7 mouse cellular contexts compared by ENCODE assay signal in the genomic region with DNA sequence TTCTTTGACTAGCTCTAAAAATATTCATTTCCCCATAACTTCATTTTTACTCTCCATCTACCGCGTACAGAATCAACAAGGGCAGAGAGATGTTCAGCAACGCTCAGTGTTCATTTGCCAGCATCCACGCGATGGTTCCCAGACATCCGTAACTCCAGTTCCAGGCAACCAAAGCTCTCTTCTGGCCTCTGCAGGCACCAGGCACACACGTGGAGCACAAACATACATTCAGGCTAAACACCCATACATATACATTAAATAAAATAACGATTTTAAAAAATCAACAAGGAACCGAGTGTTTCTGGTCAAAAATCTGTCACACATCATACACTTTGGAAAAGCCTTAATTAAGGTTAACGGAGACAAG. TPM values are rescaled to one million over a fixed set of nuclear protein-coding genes. Genes with fewer than 3 reads are reported as not detected.
DNase-seq lines count a peak whose midpoint lies in the region; ATAC-seq and TF ChIP-seq lines count a peak whose summit lies in the region.

No protein-coding gene starts in this region.

- TF ChIP-seq POLR2A in embryonic fibroblast, embryonic 13.5 days (IDR thresholded peaks at IDR 0.05; ENCODE audit: low read depth, low read length), result no peak

- peak overlapping the region; percentile 61 for H3K4me3 ChIP-seq in lung, embryonic 16.5 days (ENCODE audit: low read length)
- H3K4me3 ChIP-seq in embryonic fibroblast, embryonic 13.5 days (ENCODE audit: insufficient read depth, low read length), result peak overlapping the region; percentile 92
- peak overlapping the region; percentile 84 for H3K4me3 ChIP-seq in limb, embryonic 13.5 days
- H3K4me3 ChIP-seq in stomach, embryonic 15.5 days (replicated peaks), result peak overlapping the region; percentile 79

- no peaks in the 10 kb centered on the region for H3K36me3 ChIP-seq in lung, embryonic 16.5 days (ENCODE audit: control insufficient read depth, insufficient read depth, low read length)
- H3K36me3 ChIP-seq in limb, embryonic 13.5 days, result peaks cover 9% of the 10 kb centered on the region
- H3K36me3 ChIP-seq in stomach, embryonic 15.5 days, result no peaks in the 10 kb centered on the region

- peak overlapping the region; percentile 63 for H3K4me2 ChIP-seq in lung, embryonic 16.5 days (ENCODE audit: low read depth, low read length)
- H3K4me2 ChIP-seq in limb, embryonic 13.5 days (replicated peaks), result peak overlapping the region; percentile 78
- peak overlapping the region; percentile 87 for H3K4me2 ChIP-seq in stomach, embryonic 15.5 days

- ATAC-seq in lung, embryonic 16.5 days (ENCODE audit: low read depth), result no peak
- ATAC-seq in limb, embryonic 13.5 days (ENCODE audit: low FRiP score, low read depth), result no peak
- ATAC-seq in stomach, embryonic 15.5 days (ENCODE audit: insufficient read depth, low FRiP score, low read depth), result no peak
- ATAC-seq in megakaryocyte progenitor cell, adult 5-6 weeks (replicated peaks; ENCODE audit: poor library complexity), result no peak

- TF ChIP-seq CTCF in embryonic fibroblast, embryonic 13.5 days (IDR thresholded peaks at IDR 0.05; ENCODE audit: borderline replicate concordance, insufficient read depth, low read length), result peak; percentile 39; the same call in 1 of the 2 replicates

- no peaks in the 10 kb centered on the region for H3K9me3 ChIP-seq in lung, embryonic 16.5 days (ENCODE audit: control insufficient read depth, low read length)
- H3K9me3 ChIP-seq in limb, embryonic 13.5 days, result no peaks in the 10 kb centered on the region
- H3K9me3 ChIP-seq in stomach, embryonic 15.5 days, result no peaks in the 10 kb centered on the region

- no peaks in the 10 kb centered on the region for H3K27me3 ChIP-seq in lung, embryonic 16.5 days (ENCODE audit: control insufficient read depth, insufficient read depth, low read depth, low read length)
- no peaks in the 10 kb centered on the region for H3K27me3 ChIP-seq in limb, embryonic 13.5 days
- no peaks in the 10 kb centered on the region for H3K27me3 ChIP-seq in stomach, embryonic 15.5 days (replicated peaks)

- WGBS in lung, embryonic 16.5 days, result 13% methylated on average over 10 of the region's 10 CpGs
- 23% methylated on average over 10 of the region's 10 CpGs for WGBS in limb, embryonic 13.5 days
- 22% methylated on average over 10 of the region's 10 CpGs for WGBS in stomach, embryonic 15.5 days

- H3K27ac ChIP-seq in lung, embryonic 16.5 days (ENCODE audit: low read length), result peak overlapping the region; percentile 50; the same call in 1 of the 2 replicates
- H3K27ac ChIP-seq in embryonic fibroblast, embryonic 13.5 days (ENCODE audit: insufficient read depth, low read length), result no peak overlapping the region
- no peak overlapping the region for H3K27ac ChIP-seq in limb, embryonic 13.5 days
- H3K27ac ChIP-seq in stomach, embryonic 15.5 days, result peak overlapping the region; percentile 80

- peak overlapping the region; percentile 59 for H3K9ac ChIP-seq in lung, embryonic 16.5 days (ENCODE audit: low read length)
- peak overlapping the region; percentile 81 for H3K9ac ChIP-seq in limb, embryonic 13.5 days
- H3K9ac ChIP-seq in stomach, embryonic 15.5 days, result no peak overlapping the region

- DNase-seq in lung, postnatal 10 days, result no peak
- no peak for DNase-seq in MN1 (ENCODE audit: low spot score)

- peaks cover 20% of the 10 kb centered on the region for H3K4me1 ChIP-seq in lung, embryonic 16.5 days (replicated peaks; ENCODE audit: control insufficient read depth, insufficient read depth, low read length)
- no peaks in the 10 kb centered on the region for H3K4me1 ChIP-seq in embryonic fibroblast, embryonic 13.5 days (ENCODE audit: control insufficient read depth, insufficient read depth, low read length)
- peaks cover 22% of the 10 kb centered on the region for H3K4me1 ChIP-seq in limb, embryonic 13.5 days
- 0 out of 2 replicates have a peak, but pooled peaks cover 17% of the 10 kb centered on the region for H3K4me1 ChIP-seq in stomach, embryonic 15.5 days

RNA-seq across cellular contexts. Expression of a gene that starts 1.1 kb away (rescaled TPM):
- polyA plus RNA-seq in lung, embryonic 16.5 days (2015; fragmentation: Nextera tagmentation; extraction: Ambion mirVana), result 113 and 118 TPM in 2 replicates
- polyA plus RNA-seq in embryonic fibroblast, embryonic 13.5 days (2011; ENCODE audit: insufficient read length, low read depth, missing spikeins), result 83.5 and 94.6 TPM in 2 replicates
- 178 and 183 TPM in 2 replicates for polyA plus RNA-seq in limb, embryonic 13.5 days (2015; fragmentation: Nextera tagmentation; extraction: Ambion mirVana)
- polyA plus RNA-seq in stomach, embryonic 15.5 days (2015; fragmentation: Nextera tagmentation; extraction: Ambion mirVana), result 98.2 and 103 TPM in 2 replicates
- 12.5 and 15.6 TPM in 2 replicates for total RNA-seq in megakaryocyte progenitor cell, adult 5-6 weeks (2015)
- total RNA-seq in megakaryocyte progenitor cell, adult 5-6 weeks (2017), result 10.2 and 13.4 TPM in 2 replicates

RNA-seq across cellular contexts. Expression of a gene that starts 1.3 kb away (rescaled TPM):
- 24.6 and 28.4 TPM in 2 replicates for polyA plus RNA-seq in lung, embryonic 16.5 days (2015; fragmentation: Nextera tagmentation; extraction: Ambion mirVana)
- polyA plus RNA-seq in embryonic fibroblast, embryonic 13.5 days (2011; ENCODE audit: insufficient read length, low read depth, missing spikeins), result 7.6 and 8.6 TPM in 2 replicates
- polyA plus RNA-seq in limb, embryonic 13.5 days (2015; fragmentation: Nextera tagmentation; extraction: Ambion mirVana), result 27.8 and 28.1 TPM in 2 replicates
- 21.9 and 23.8 TPM in 2 replicates for polyA plus RNA-seq in stomach, embryonic 15.5 days (2015; fragmentation: Nextera tagmentation; extraction: Ambion mirVana)
- 7.8 and 9.2 TPM in 2 replicates for total RNA-seq in megakaryocyte progenitor cell, adult 5-6 weeks (2015)
- 8.9 and 9.7 TPM in 2 replicates for total RNA-seq in megakaryocyte progenitor cell, adult 5-6 weeks (2017)

RNA-seq across cellular contexts. Expression of a gene that starts 27.0 kb away (rescaled TPM):
- 43.9 and 44.0 TPM in 2 replicates for polyA plus RNA-seq in lung, embryonic 16.5 days (2015; fragmentation: Nextera tagmentation; extraction: Ambion mirVana)
- polyA plus RNA-seq in embryonic fibroblast, embryonic 13.5 days (2011; ENCODE audit: insufficient read length, low read depth, missing spikeins), result 50.6 and 52.9 TPM in 2 replicates
- 47.7 and 49.9 TPM in 2 replicates for polyA plus RNA-seq in limb, embryonic 13.5 days (2015; fragmentation: Nextera tagmentation; extraction: Ambion mirVana)
- polyA plus RNA-seq in stomach, embryonic 15.5 days (2015; fragmentation: Nextera tagmentation; extraction: Ambion mirVana), result 40.4 and 42.8 TPM in 2 replicates
- 17.0 and 18.4 TPM in 2 replicates for total RNA-seq in megakaryocyte progenitor cell, adult 5-6 weeks (2015)
- total RNA-seq in megakaryocyte progenitor cell, adult 5-6 weeks (2017), result 23.3 and 25.7 TPM in 2 replicates

Comparison
In these comparisons a context has a peak if more than half of its experiments do, and no peak if none do; other contexts are left out.
1. H3K27ac ChIP-seq: peak in lung, embryonic 16.5 days (single experiment) and stomach, embryonic 15.5 days (single experiment); none in embryonic fibroblast, embryonic 13.5 days (single experiment) and limb, embryonic 13.5 days (single experiment).
2. Peak in every context shown above with its lines, with median percentiles within 50 percentile points of each other: H3K4me2 ChIP-seq and H3K4me3 ChIP-seq.